Mouse (Mus musculus) layer of hippocampus, postnatal 14 days (tissue): Measurements from ENCODE around the gene Ambra1. TPM values are rescaled to one million over a fixed set of nuclear protein-coding genes. Genes with fewer than 3 reads are reported as not detected.

ENCODE experiments used
- DNase-seq, 2 experiments: peaks; one replicate each; pipeline ENCODE4 v3.0.0; 2021 to 2022; ENCODE audit warnings: low spot score in 2 of 2, mixed read lengths in 1 of 2
- total RNA-seq, 2 experiments: library from RNA; stranded (reverse); gene quantifications; 2 replicates each; pipeline ENCODE4 v1.2.3; 2021

Ambra1 gene
- total RNA-seq, 2 experiments from 2014 or later: 45.5 to 49.1 TPM

- DNase-seq: no peak
Measured at GRCm38 (mm10) chr2:91729571-91729970, 363 bp upstream of the Ambra1 start.

- DNase-seq: no peak
Measured at GRCm38 (mm10) chr2:91735221-91735620, 5.3 kb downstream of the Ambra1 start.

GRCm38 (mm10) chr2:91739586-91739985, 9.7 kb downstream of the Ambra1 start:
- no peak for DNase-seq

- DNase-seq: no peak
Measured at GRCm38 (mm10) chr2:91744686-91745085, 14.8 kb downstream of the Ambra1 start.

GRCm38 (mm10) chr2:91749811-91750261, 19.9 kb downstream of the Ambra1 start:
- peak in 1 of 2 experiments; percentile 42 for DNase-seq

GRCm38 (mm10) chr2:91771921-91772705, 42.2 kb downstream of the Ambra1 start:
- DNase-seq: no peak

GRCm38 (mm10) chr2:91773309-91773708, 43.4 kb downstream of the Ambra1 start:
- no peak for DNase-seq

- DNase-seq: peak in 1 of 2 experiments; percentile 44
Measured at GRCm38 (mm10) chr2:91779166-91779565, 49.2 kb downstream of the Ambra1 start.

GRCm38 (mm10) chr2:91791621-91792020, 61.7 kb downstream of the Ambra1 start:
- no peak for DNase-seq

GRCm38 (mm10) chr2:91792346-91792745, 62.4 kb downstream of the Ambra1 start:
- no peak for DNase-seq

- no peak for DNase-seq
Measured at GRCm38 (mm10) chr2:91794466-91794865, 64.5 kb downstream of the Ambra1 start.

GRCm38 (mm10) chr2:91795091-91795490, 65.2 kb downstream of the Ambra1 start:
- DNase-seq: no peak

- DNase-seq: no peak
Measured at GRCm38 (mm10) chr2:91811433-91811832, 81.5 kb downstream of the Ambra1 start.

- DNase-seq: no peak
Measured at GRCm38 (mm10) chr2:91816741-91817140, 86.8 kb downstream of the Ambra1 start.

GRCm38 (mm10) chr2:91832227-91832626, 102.3 kb downstream of the Ambra1 start:
- DNase-seq: no peak

GRCm38 (mm10) chr2:91834272-91834671, 104.3 kb downstream of the Ambra1 start:
- DNase-seq: no peak

GRCm38 (mm10) chr2:91835031-91835430, 105.1 kb downstream of the Ambra1 start:
- DNase-seq: no peak

GRCm38 (mm10) chr2:91835631-91836030, 105.7 kb downstream of the Ambra1 start:
- DNase-seq: no peak

GRCm38 (mm10) chr2:91844085-91844484, 114.2 kb downstream of the Ambra1 start:
- no peak for DNase-seq

GRCm38 (mm10) chr2:91852446-91853191, 122.7 kb downstream of the Ambra1 start:
- peak in 1 of 2 experiments; percentile 36 for DNase-seq

- no peak for DNase-seq
Measured at GRCm38 (mm10) chr2:91854575-91854974, 124.6 kb downstream of the Ambra1 start.

GRCm38 (mm10) chr2:91856958-91857357, 127.0 kb downstream of the Ambra1 start:
- DNase-seq: no peak
